8 mouse cellular contexts compared by ENCODE assay signal in genomic region chr17:87691958-87692357, GRCm38 (mm10). TPM values are rescaled to one million over a fixed set of nuclear protein-coding genes. Genes with fewer than 3 reads are reported as not detected.
DNase-seq lines count a peak whose midpoint lies in the region; ATAC-seq lines count a peak whose summit lies in the region.

No protein-coding gene starts in this region.

- WGBS in large intestine, adult 2 months, result 85% methylated on average over 5 of the region's 5 CpGs

- peak; percentile 56 for ATAC-seq in CD4-positive, CD25-positive, alpha-beta regulatory T cell, adult 4 months

- peak; percentile 50 to 79 for DNase-seq in adrenal gland, adult (ENCODE audit: inconsistent age in 2 of 2, low spot score in 1 of 2)
- DNase-seq in adrenal gland, adult 8-10 months, result no peak
- DNase-seq in cerebellum, adult 11-12 months, result peak; percentile 56
- DNase-seq in forelimb bud, embryonic 11.5 days (ENCODE audit: low read depth, low spot score), result peak; percentile 38
- DNase-seq in large intestine, adult 2 months (ENCODE audit: low read depth, low spot score), result peak; percentile 21
- DNase-seq in lung, postnatal 36 days, result peak; percentile 40
- DNase-seq in right cerebral cortex, postnatal 25 days, result peak; percentile 60

RNA-seq across cellular contexts. Expression of gene Msh2, which starts 19.8 kb away (rescaled TPM):
- 10 to 100 TPM; 20.8 to 27.1 (median 23.5) TPM for total RNA-seq in adrenal gland, adult 8-10 months (2022)
- 10 to 100 TPM; 51.3 to 60.5 TPM for polyA plus RNA-seq in CD4-positive, CD25-positive, alpha-beta regulatory T cell, adult 4 months (2017; shearing (Covaris generic))
- 6.0 and 7.2 TPM in 2 replicates for polyA plus RNA-seq in large intestine, adult 2 months (2012; rRNA removed)

RNA-seq across cellular contexts. Expression of gene Epcam, which starts 56.2 kb away (rescaled TPM):
- under 1 TPM in 2 of 4 experiments, not detected in 2; 0.32 to 0.56 TPM for total RNA-seq in adrenal gland, adult 8-10 months (2022)
- polyA plus RNA-seq in CD4-positive, CD25-positive, alpha-beta regulatory T cell, adult 4 months (2017; shearing (Covaris generic)), result 1 to 10 TPM; 1.5 to 3.6 TPM
- 612 and 917 TPM in 2 replicates for polyA plus RNA-seq in large intestine, adult 2 months (2012; rRNA removed)

Comparison
In these comparisons a context has a peak if more than half of its experiments do, and no peak if none do; other contexts are left out.
1. RNA of gene Epcam, which starts 56.2 kb away (polyA plus RNA-seq): 612 to 917 TPM in large intestine, adult 2 months; 1.5 to 3.6 TPM in CD4-positive, CD25-positive, alpha-beta regulatory T cell, adult 4 months; every median in the first group is over 100 times any median in the second.